Mouse (Mus musculus) macrophage (primary cell): ENCODE measurements around the gene Itgae. TPM values are rescaled to one million over a fixed set of nuclear protein-coding genes. Genes with fewer than 3 reads are reported as not detected.

ENCODE experiments used
- H3K27ac ChIP-seq: fragments of 350-480 bp; formaldehyde crosslinking; 2 replicates; pipeline ENCODE4 v1.9.0; 2021
- H3K36me3 ChIP-seq: fragments of 350-480 bp; formaldehyde crosslinking; 2 replicates; pipeline ENCODE4 v1.9.0; 2021; ENCODE audit errors: inconsistent target
- H3K4me3 ChIP-seq: fragments of 350-480 bp; formaldehyde crosslinking; 2 replicates; pipeline ENCODE4 v1.9.0; 2021; ENCODE audit errors: inconsistent target
- H3K79me2 ChIP-seq: fragments of 350-480 bp; formaldehyde crosslinking; 2 replicates; pipeline ENCODE4 v1.9.0; 2021; ENCODE audit errors: inconsistent target
- WGBS: methylation state at CpG from one replicate; pipeline ENCODE4 v1.1.7; 2026; ENCODE audit warnings: inconsistent platforms; ENCODE audit not compliant: missing documents; 5-methylcytosine and 5-hydroxymethylcytosine counted together
- polyA plus RNA-seq: library from polyadenylated mRNA; stranded (reverse); fragments of 250-400 nt; gene quantifications from 3 replicates; pipeline ENCODE4 v1.2.4, GENCODE M21; 2018; ENCODE audit warnings: inconsistent platforms

Gene Itgae
- polyA plus RNA-seq, 1 experiment from 2014 or later = 0.04 TPM

DNA sequence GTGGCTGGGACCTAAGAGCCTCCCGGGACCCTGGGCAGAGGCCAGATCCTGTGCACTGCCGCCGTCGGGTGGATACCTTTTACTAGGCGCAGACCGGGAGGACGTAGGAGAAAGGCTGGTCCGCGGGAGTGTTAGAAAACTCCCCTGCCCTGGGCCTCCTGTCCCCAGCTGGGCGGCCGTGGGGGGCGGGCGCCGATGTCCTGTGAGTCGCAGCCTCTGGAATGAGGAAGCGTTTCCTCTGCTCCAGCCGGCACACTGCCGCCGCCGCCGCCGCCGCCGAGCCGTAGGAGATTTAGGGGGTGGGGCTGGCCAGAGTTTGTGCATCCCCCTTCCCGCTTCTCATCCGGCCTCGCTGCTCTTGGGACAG lies 87.1 kb downstream of the Itgae start:
- peak overlapping the region; percentile 93 for H3K4me3 ChIP-seq
- peak overlapping the region; percentile 81 for H3K27ac ChIP-seq
- peaks cover 68% of the 10 kb centered on the region for H3K79me2 ChIP-seq
- 1% methylated on average over 28 of the region's 28 CpGs for WGBS
- H3K36me3 ChIP-seq = peaks cover 4% of the 10 kb centered on the region; the same call in 1 of the 2 replicates

DNA sequence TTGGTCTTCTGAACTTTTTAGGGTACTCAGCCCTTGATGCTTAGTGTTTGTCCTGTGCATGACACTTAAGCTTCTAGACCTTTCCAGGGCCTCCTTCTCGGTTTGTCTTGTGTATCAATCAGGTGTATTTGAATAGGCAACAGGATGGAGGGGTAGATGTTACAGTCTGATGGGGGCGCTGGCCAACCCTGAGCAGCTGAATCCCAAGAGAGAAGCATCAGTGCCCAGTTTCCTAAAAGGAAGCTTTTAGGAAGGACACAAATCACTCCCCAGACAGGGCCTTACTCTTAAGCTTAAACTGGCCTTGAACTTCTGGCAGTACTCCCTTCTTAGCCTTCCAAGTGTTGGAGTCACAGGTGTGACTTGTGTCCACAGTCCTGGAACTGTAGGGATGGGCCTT lies 87.5 kb downstream of the Itgae start:
- Histone ChIP-seq H3K27ac (no peak overlapping the region), H3K79me2 (peaks cover 64% of the 10 kb centered on the region), H3K36me3 (peaks cover 4% of the 10 kb centered on the region; the same call in 1 of the 2 replicates), H3K4me3 (peak overlapping the region; percentile 93)
- WGBS = 32% methylated on average over 2 of the region's 2 CpGs

DNA sequence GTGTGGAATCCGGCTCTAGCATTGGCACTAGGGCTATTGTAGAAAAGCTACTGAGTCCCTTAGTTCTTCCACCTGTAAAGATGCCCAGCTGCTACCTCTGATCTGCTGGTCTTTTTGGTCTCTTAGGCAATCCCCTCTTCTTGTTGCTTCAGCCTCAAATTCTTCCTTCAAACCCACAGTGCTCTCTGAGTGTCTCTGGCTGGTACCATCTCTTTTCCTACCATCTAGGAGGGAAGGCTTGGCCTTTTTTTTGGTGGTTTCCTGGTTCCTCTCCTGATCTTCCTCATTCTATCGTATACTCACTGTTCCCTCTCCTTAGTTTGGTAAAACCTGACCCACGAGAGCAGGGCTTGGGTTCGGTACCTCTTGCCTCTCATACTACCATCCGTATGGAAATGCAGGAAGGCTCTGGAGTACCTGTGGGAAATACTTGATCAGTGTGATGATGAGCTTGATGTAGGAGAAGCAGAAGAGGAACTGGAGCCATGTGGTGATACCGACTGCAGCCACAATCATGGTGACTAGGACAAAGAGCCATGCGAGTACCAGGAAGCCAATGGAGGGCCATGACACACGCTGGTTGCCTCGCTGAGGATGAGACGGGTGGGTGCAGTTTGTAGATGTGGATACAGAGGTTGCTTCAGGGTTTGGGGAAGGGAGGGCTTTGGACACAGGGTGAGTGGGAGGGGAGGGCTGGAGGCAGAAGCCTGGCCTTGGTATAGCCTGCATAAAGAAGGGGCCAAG lies 95.7 kb downstream of the Itgae start:
- H3K79me2 ChIP-seq = no peaks in the 10 kb centered on the region
- WGBS = 60% methylated on average over 10 of the region's 10 CpGs
- H3K27ac ChIP-seq = peak overlapping the region; percentile 10; the same call in 1 of the 2 replicates
- no peak overlapping the region for H3K4me3 ChIP-seq
- H3K36me3 ChIP-seq = peaks cover 68% of the 10 kb centered on the region

DNA sequence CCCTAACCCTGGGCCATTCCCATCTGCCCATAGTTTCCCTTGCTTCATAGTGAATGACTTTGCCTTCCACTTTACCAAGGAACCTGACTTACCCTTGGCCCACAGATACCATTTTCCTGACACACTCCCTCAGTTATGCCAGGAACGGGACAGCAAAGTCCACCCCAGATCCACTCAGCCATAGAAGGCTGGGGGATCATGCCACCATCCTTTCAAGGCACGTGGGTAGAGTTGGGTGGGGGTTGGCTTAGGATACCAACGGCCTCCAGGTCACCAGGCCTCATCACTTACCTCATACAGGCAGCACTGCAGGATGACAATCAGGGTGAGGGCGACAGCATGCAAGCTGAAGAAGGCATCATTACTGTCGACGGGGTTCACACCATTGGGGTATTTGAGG lies 96.8 kb downstream of the Itgae start:
- Histone ChIP-seq H3K4me3 (no peak overlapping the region), H3K79me2 (no peaks in the 10 kb centered on the region), H3K27ac (no peak overlapping the region), H3K36me3 (peaks cover 79% of the 10 kb centered on the region)
- WGBS = 97% methylated on average over 6 of the region's 6 CpGs

- H3K4me3 ChIP-seq = no peak overlapping the region
- peaks cover 28% of the 10 kb centered on the region for H3K79me2 ChIP-seq
- WGBS = 23% methylated on average over 6 of the region's 6 CpGs
- peaks cover 45% of the 10 kb centered on the region for H3K36me3 ChIP-seq
- peak overlapping the region; percentile 42 for H3K27ac ChIP-seq
Observed at GRCm38 (mm10) chr11:73193047-73193446, 102.7 kb downstream of the Itgae start.

DNA sequence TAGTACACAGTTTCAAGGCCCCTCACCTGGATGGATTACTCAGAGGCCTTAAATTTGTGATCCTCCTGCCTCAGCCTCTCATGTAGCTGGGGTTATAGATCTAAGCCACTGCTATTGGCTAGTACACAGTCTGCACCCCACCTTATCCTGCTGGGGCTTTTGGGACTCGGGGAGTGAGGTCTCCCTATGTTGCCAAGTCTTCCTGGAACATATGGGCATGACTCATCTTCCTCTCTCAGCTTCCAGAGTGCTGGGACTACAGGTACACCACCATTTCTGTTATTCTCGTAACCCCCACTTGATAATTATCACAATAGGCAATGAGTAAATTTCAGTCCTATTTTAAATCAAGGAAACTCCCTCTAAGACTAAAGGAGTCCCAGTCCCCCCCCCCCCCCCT lies 104.1 kb downstream of the Itgae start:
- Histone ChIP-seq H3K27ac (no peak overlapping the region), H3K36me3 (peaks cover 31% of the 10 kb centered on the region), H3K4me3 (no peak overlapping the region), H3K79me2 (peaks cover 36% of the 10 kb centered on the region)
- 82% methylated on average over 2 of the region's 2 CpGs for WGBS

Other genes starting within 250 kb of the Itgae start
- gene Atp2a3, start 129.4 kb upstream of the Itgae start, polyA plus RNA-seq = 5.0 to 11.9 TPM (median 5.1 TPM) in 3 replicates
- gene P2rx1, start 91.5 kb upstream of the Itgae start, polyA plus RNA-seq = 0.12 to 0.80 TPM (median 0.33 TPM) in 3 replicates
- gene Camkk1, start 71.6 kb upstream of the Itgae start, polyA plus RNA-seq = not detected in 3 replicates
- gene Ncbp3, start 42.8 kb upstream of the Itgae start, polyA plus RNA-seq = 4.9 to 6.5 TPM (median 4.9 TPM) in 3 replicates
- 3.7 to 6.3 TPM (median 4.0 TPM) in 3 replicates for gene Haspin, start 47.7 kb downstream of the Itgae start, polyA plus RNA-seq
- gene P2rx5, start 69.8 kb downstream of the Itgae start, polyA plus RNA-seq = 0.08 to 0.42 TPM in 2 of 3 replicates, not detected in the other
- 17.6 to 52.2 TPM (median 32.5 TPM) in 3 replicates for gene Emc6, start 86.5 kb downstream of the Itgae start, polyA plus RNA-seq
- 31.5 to 54.1 TPM (median 45.7 TPM) in 3 replicates for gene Tax1bp3, start 86.5 kb downstream of the Itgae start, polyA plus RNA-seq
- gene Ctns, start 108.5 kb downstream of the Itgae start, polyA plus RNA-seq = 28.3 to 65.1 TPM (median 44.3 TPM) in 3 replicates
- 3.1 to 4.5 TPM (median 3.4 TPM) in 3 replicates for gene Shpk, start 108.9 kb downstream of the Itgae start, polyA plus RNA-seq
- not detected in 3 replicates for gene Trpv1, start 143.7 kb downstream of the Itgae start, polyA plus RNA-seq
- gene Trpv3, start 176.8 kb downstream of the Itgae start, polyA plus RNA-seq = not detected in 3 replicates
- 0.83 to 3.9 TPM (median 1.8 TPM) in 3 replicates for gene Aspa, start 239.0 kb downstream of the Itgae start, polyA plus RNA-seq
- not detected in 3 replicates for gene Gm49340, start 239.2 kb downstream of the Itgae start, polyA plus RNA-seq
- not detected in 3 replicates for gene Spata22, start 239.2 kb downstream of the Itgae start, polyA plus RNA-seq